Mouse (Mus musculus) liver, adult 2 months (tissue): ENCODE data around the gene P4htm. TPM values are rescaled to one million over a fixed set of nuclear protein-coding genes. Genes with fewer than 3 reads are reported as not detected.

Experiments used
- DNase-seq: peaks from one replicate; pipeline ENCODE4 v3.0.0-alpha.2; 2011; ENCODE audit warnings: low read depth, low spot score; ENCODE audit errors: extremely low read depth
- H3K27ac ChIP-seq: fragments of 200-500 bp; replicated peaks from 2 replicates; pipeline ENCODE4 v1.5.1; 2012; ENCODE audit warnings: low read depth, mild to moderate bottlenecking, control low read depth, inconsistent platforms, low read length; ENCODE audit not compliant: insufficient read depth
- H3K27me3 ChIP-seq: fragments of 200-500 bp; 2 replicates; pipeline ENCODE4 v1.6.1; 2012; ENCODE audit warnings: mild to moderate bottlenecking, moderate library complexity, low read length, inconsistent platforms; ENCODE audit not compliant: control insufficient read depth, insufficient read depth
- H3K36me3 ChIP-seq: fragments of 200-500 bp; 2 replicates; pipeline ENCODE4 v1.6.1; 2012; ENCODE audit warnings: low read length, inconsistent platforms; ENCODE audit not compliant: control insufficient read depth, insufficient read depth
- H3K4me1 ChIP-seq: fragments of 200-500 bp; 2 replicates; pipeline ENCODE4 v1.6.1; 2011; ENCODE audit warnings: low read length; ENCODE audit not compliant: control insufficient read depth, insufficient read depth
- H3K4me3 ChIP-seq: fragments of 200-500 bp; 2 replicates; pipeline ENCODE4 v1.5.1; 2011; ENCODE audit warnings: low read depth, mild to moderate bottlenecking, control low read depth, low read length, moderate library complexity; ENCODE audit not compliant: insufficient read depth
- H3K79me2 ChIP-seq: fragments of 200-500 bp; 2 replicates; pipeline ENCODE4 v1.6.1; 2012; ENCODE audit warnings: inconsistent platforms, mild to moderate bottlenecking, low read length, moderate library complexity; ENCODE audit not compliant: control insufficient read depth, insufficient read depth
- H3K9ac ChIP-seq: fragments of 200-500 bp; 2 replicates; pipeline ENCODE4 v1.6.1; 2012; ENCODE audit warnings: low read depth, mild to moderate bottlenecking, control low read depth, inconsistent platforms, low read length
- CTCF ChIP-seq: fragments of 200-500 bp; IDR thresholded peaks from 2 replicates; pipeline ENCODE4 v1.5.1; 2011; ENCODE audit warnings: low read depth, low read length, control low read depth
- POLR2A ChIP-seq: fragments of 200-500 bp; IDR thresholded peaks from 2 replicates; pipeline ENCODE4 v1.6.1; 2011; ENCODE audit warnings: low read length, control low read depth; ENCODE audit not compliant: insufficient read depth; ENCODE audit errors: extremely low read depth
- WGBS: fragments of 180-500 bp; shearing (Covaris S2); methylation state at CpG from one replicate; pipeline ENCODE4 v1.1.7; 2018; 5-methylcytosine and 5-hydroxymethylcytosine counted together
- polyA plus RNA-seq: library from polyadenylated mRNA; depleted of rRNA; stranded (reverse); fragments of >200 nt; gene quantifications from 2 replicates; pipeline ENCODE4 v1.2.3, GENCODE M21; 2012
- total RNA-seq: library from RNA; depleted of rRNA; stranded (reverse); fragments of >200 nt; gene quantifications from 2 replicates; pipeline ENCODE4 v1.2.3, GENCODE M21; 2014

The P4htm gene
- total and polyA plus RNA-seq, 2 experiments = 0.09 to 0.46 TPM

DNA sequence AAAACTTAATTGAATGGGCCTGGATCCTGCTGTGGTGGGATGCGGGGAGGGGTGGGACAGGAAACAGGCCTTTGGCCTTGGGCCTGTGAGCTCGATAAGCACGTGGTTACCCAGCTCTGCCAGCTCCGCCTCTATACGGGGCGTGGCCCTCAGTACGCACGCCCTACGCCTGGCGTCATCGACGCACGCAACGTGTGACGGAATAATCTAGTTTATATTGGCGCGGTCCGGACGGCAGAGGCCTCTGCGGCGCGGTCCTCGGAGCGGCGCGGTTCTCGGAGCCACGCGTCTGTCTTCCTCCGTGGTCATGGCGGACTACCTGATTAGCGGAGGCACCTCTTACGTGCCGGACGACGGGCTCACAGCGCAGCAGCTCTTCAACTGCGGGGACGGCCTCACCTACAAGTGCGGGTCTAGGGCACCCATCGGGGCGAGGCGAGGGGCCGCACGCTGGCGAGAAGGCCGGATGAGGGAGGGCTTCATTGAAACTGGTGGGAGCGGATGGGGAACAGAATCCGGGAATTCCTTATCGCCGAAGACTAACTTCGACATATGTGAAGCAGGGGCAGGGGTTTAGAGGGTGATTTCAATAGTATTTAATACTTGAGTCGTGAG, 37.1 kb downstream of the P4htm start, which contains the start of gene Impdh2:
Gene Impdh2 (plus strand): TSS at position 60 of the 615 bp plus-strand sequence.
- under 1% methylated on average over 53 of the region's 53 CpGs for WGBS

DNA sequence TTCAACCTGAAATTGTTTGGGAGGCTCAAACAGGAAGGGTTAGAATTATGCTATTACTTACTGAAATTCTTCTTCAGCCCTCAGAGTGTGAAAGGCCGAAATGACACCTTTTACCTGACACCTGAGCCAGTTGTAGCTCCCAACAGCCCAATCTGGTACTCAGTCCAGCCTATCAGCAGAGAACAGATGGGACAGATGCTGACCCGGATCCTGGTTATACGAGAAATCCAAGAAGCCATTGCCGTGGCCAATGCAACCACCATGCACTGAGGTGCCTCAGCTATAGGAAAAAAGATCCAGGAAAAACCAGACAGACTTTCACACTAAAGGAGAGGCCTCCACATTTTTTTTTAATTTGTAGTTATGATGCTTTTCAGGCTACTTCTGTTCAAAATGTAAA, 38.3 kb downstream of the P4htm start:
- Histone ChIP-seq H3K4me1 (no peaks in the 10 kb centered on the region), H3K27me3 (no peaks in the 10 kb centered on the region), H3K9ac (no peak overlapping the region), H3K79me2 (peaks cover 8% of the 10 kb centered on the region; the same call in 1 of the 2 replicates), H3K36me3 (peaks cover 44% of the 10 kb centered on the region), H3K4me3 (no peak overlapping the region), H3K27ac (no peak overlapping the region)
- no peak for DNase-seq
- WGBS = 92% methylated on average over 4 of the region's 4 CpGs
- TF ChIP-seq CTCF = no peak
- TF ChIP-seq POLR2A = no peak

More for the DNA sequence above, 37.1 kb downstream of the P4htm start, which contains the start of gene Impdh2:
- Histone ChIP-seq H3K4me1 (no peaks in the 10 kb centered on the region), H3K27me3 (no peaks in the 10 kb centered on the region), H3K9ac (peak within 1 kb of the TSS; percentile 89), H3K36me3 (peaks cover 37% of the 10 kb centered on the region), H3K79me2 (peaks cover 8% of the 10 kb centered on the region; the same call in 1 of the 2 replicates), H3K4me3 (peak within 1 kb of the TSS; percentile 74), H3K27ac (peak within 1 kb of the TSS; percentile 30)
- DNase-seq = peak; percentile 89
- TF ChIP-seq CTCF (0 out of 2 replicates have a peak, but pooled peaks have one; percentile 0), POLR2A (peak; percentile 78)

DNA sequence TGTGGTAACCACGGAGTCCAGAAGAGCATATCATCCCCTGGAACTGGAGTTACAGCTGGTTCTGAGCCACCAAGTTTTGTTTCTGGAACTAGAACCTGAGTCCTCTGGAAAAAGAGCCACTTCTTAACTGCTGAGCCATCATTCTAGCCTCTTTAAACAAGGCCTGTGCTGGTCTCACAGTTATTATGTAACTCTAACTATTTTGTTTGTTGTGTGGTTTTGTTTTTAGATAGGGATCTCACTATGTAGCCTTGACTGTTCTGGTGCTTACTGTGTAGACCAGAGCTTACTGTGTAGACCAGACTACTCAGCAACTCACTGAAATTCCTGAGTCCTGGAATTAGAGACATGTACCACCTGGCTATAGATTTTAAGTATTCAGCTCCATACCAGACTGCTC, 50.6 kb downstream of the P4htm start:
- WGBS = 23% methylated on average over 1 of the region's 1 CpGs
- DNase-seq = peak; percentile 66
- no peaks in the 10 kb centered on the region; the same call in 1 of the 2 replicates for H3K79me2 ChIP-seq
- H3K27ac ChIP-seq = peak overlapping the region; percentile 99
- H3K36me3 ChIP-seq = peaks cover 59% of the 10 kb centered on the region
- H3K4me3 ChIP-seq = no peak overlapping the region
- no peak overlapping the region for H3K9ac ChIP-seq
- no peaks in the 10 kb centered on the region for H3K27me3 ChIP-seq
- peaks cover 14% of the 10 kb centered on the region for H3K4me1 ChIP-seq
- no peak for TF ChIP-seq POLR2A
- TF ChIP-seq CTCF = no peak

DNA sequence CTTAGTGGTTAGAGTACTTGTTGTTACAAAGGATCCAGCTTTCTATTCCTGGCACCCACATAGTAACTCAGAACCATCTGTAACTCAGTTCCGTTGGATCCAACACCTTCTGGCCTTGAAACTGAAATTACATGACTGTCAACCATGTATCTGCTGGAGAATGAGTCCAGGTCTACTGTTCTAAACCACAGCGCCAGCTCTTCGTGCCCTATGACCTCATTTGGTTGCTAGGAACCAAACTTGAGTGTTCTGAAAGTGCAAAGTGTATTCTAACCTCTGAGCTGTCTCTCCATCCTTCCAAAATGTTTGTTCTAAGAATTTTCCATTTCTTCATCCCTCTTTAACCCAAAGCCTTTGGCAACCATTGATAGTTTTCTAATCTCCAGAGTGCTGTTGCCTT, 51.5 kb downstream of the P4htm start:
- DNase-seq = peak; percentile 72
- Histone ChIP-seq H3K4me1 (peaks cover 11% of the 10 kb centered on the region), H3K9ac (no peak overlapping the region), H3K27me3 (no peaks in the 10 kb centered on the region), H3K79me2 (no peaks in the 10 kb centered on the region; the same call in 1 of the 2 replicates), H3K27ac (peak overlapping the region; percentile 31), H3K4me3 (no peak overlapping the region), H3K36me3 (peaks cover 64% of the 10 kb centered on the region)
- no peak for TF ChIP-seq CTCF
- no peak for TF ChIP-seq POLR2A
- WGBS = 19% methylated on average over 3 of the region's 3 CpGs

DNA sequence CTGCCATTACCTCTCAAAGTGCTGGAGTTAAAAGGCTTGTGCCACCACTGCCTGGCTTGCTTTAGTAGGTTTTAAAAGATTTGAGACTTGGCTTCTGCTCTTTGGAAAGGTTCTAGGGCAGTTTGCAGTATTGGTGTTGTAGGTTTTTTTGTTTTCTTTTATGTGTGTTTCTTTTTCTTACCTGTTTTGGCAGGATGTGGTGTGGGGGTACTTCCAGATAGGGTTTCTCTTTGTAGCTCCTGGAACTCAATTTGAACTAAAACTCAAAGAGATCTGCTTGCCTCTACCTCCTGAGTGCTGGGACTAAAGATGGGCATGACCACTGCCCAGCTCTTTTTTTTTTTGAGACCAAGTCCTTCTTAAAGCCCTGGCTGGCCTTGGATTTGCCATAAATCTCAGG, 56.6 kb downstream of the P4htm start:
- no peaks in the 10 kb centered on the region; the same call in 1 of the 2 replicates for H3K79me2 ChIP-seq
- H3K9ac ChIP-seq = no peak overlapping the region
- H3K36me3 ChIP-seq = peaks cover 67% of the 10 kb centered on the region
- H3K27me3 ChIP-seq = no peaks in the 10 kb centered on the region
- TF ChIP-seq POLR2A (no peak), CTCF (no peak)
- no peak for DNase-seq
- H3K27ac ChIP-seq = no peak overlapping the region
- no peak overlapping the region for H3K4me3 ChIP-seq
- peaks cover 5% of the 10 kb centered on the region; the same call in 1 of the 2 replicates for H3K4me1 ChIP-seq

DNA sequence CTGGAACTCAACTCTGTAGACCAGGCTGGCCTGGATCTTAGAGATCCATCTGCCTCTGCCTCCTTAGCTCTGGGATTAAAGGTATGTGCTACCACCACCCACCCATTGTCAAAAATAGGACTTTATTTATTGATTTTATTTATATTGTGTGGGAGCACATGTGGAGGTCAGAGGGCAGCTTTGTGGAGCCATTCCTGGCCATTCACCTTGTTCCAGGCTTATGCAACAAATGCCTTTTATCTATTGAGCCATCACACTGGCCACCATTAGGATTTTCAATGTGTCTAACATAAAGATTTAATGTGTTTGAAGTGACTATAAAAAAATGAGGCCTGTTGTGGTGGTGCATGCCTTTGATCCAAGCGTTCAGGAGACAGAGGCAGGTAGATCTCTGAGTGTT, 66.0 kb downstream of the P4htm start:
- TF ChIP-seq CTCF (no peak), POLR2A (no peak)
- no peak for DNase-seq
- Histone ChIP-seq H3K27me3 (no peaks in the 10 kb centered on the region), H3K9ac (no peak overlapping the region), H3K79me2 (peaks cover 7% of the 10 kb centered on the region; the same call in 1 of the 2 replicates), H3K36me3 (peaks cover 55% of the 10 kb centered on the region), H3K4me1 (no peaks in the 10 kb centered on the region; the same call in 1 of the 2 replicates), H3K27ac (no peak overlapping the region), H3K4me3 (no peak overlapping the region)
- 92% methylated on average over 1 of the region's 1 CpGs for WGBS
